Mouse (Mus musculus) forebrain, embryonic 13.5 days (tissue): ENCODE data around the gene Il1r2. TPM values are rescaled to one million over a fixed set of nuclear protein-coding genes. Genes with fewer than 3 reads are reported as not detected.

Experiments used
- ATAC-seq: fragments of 200-750 bp; cut with Nextera tagmentation; 2 replicates; pipeline ENCODE4 v1.8.0; 2017
- H3K27ac ChIP-seq: fragments of 300-500 bp; sonication (generic); 2 replicates; pipeline ENCODE4 v1.5.1; 2015; ENCODE audit warnings: inconsistent platforms, mild to moderate bottlenecking, moderate library complexity
- H3K27me3 ChIP-seq: fragments of 300-500 bp; sonication (generic); 2 replicates; pipeline ENCODE4 v1.6.1; 2015; ENCODE audit warnings: mild to moderate bottlenecking, inconsistent platforms
- H3K36me3 ChIP-seq: fragments of 300-500 bp; sonication (generic); 2 replicates; pipeline ENCODE4 v1.6.1; 2015; ENCODE audit warnings: mild to moderate bottlenecking, inconsistent platforms; ENCODE audit not compliant: poor library complexity, severe bottlenecking
- H3K4me1 ChIP-seq: fragments of 300-500 bp; sonication (generic); 2 replicates; pipeline ENCODE4 v1.6.1; 2015; ENCODE audit warnings: inconsistent platforms
- H3K4me2 ChIP-seq: fragments of 300-500 bp; sonication (generic); 2 replicates; pipeline ENCODE4 v1.6.1; 2015; ENCODE audit warnings: inconsistent platforms, mild to moderate bottlenecking, moderate library complexity
- H3K4me3 ChIP-seq: fragments of 300-500 bp; sonication (generic); 2 replicates; pipeline ENCODE4 v1.5.1; 2015; ENCODE audit warnings: mild to moderate bottlenecking, inconsistent platforms
- H3K9ac ChIP-seq: fragments of 300-500 bp; sonication (generic); 2 replicates; pipeline ENCODE4 v1.6.1; 2015; ENCODE audit warnings: mild to moderate bottlenecking, inconsistent platforms
- H3K9me3 ChIP-seq: fragments of 300-500 bp; sonication (generic); replicated peaks from 2 replicates; pipeline ENCODE4 v1.6.1; 2016; ENCODE audit warnings: inconsistent platforms
- WGBS: fragments of 180-500 bp; shearing (Covaris S2); methylation state at CpG from one replicate; pipeline ENCODE4 v1.1.7; 2015; 5-methylcytosine and 5-hydroxymethylcytosine counted together
- polyA plus RNA-seq: library from polyadenylated mRNA; unstranded; fragments of >200 nt; fragmentation: Nextera tagmentation; extraction: Ambion mirVana; gene quantifications from 2 replicates; pipeline ENCODE4 v1.2.1, GENCODE M21; 2015

Gene Il1r2
- polyA plus RNA-seq, 1 experiment from 2014 or later, result 0.21 TPM

DNA sequence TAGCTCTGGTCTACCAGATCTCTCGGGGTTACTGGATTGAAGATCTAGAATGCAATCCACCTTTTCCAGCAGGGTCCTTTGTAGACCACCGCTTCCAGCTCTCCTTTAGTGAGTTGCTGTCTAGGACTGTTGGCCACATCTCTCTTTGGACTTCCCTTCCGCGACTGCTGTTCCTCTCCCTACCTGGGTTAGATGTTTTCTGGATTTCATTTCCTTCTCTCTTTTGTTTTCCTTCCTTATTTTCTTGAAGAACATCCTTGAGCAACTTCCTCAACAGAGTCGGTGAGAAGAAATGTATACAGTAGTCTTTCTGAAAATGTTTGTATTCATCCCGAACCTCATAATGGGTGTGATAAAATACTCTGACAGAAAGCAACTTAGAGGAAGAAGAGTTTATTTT is 36.0 kb upstream of the Il1r2 start:
- 0 out of 2 replicates have a peak, but pooled peaks cover 3% of the 10 kb centered on the region for H3K4me1 ChIP-seq
- WGBS, result 96% methylated on average over 6 of the region's 6 CpGs
- no peaks in the 10 kb centered on the region for H3K36me3 ChIP-seq

DNA sequence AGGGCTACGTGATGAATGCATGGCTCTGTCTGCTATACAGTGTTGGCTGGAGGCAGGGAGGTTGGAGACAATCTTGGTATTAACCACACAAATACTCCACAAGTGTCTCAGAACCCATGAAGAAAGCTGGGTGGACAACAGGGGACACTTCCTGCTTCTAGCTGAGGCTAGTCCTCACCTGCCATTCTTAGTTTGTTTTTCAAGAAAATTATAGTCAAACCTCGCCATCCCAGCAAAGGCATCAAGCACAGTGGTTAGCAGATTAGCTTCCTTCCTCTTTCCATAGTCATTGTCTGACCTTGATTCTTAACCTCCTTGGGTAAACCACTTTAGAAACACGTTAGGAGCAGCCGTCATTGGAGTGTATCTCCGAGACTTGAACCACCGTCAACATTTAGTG is 28.2 kb upstream of the Il1r2 start:
- H3K9me3 ChIP-seq, result no peaks in the 10 kb centered on the region
- H3K4me3 ChIP-seq, result no peak overlapping the region
- WGBS, result 90% methylated on average over 6 of the region's 6 CpGs

More for the DNA sequence above, 36.0 kb upstream of the Il1r2 start:
- ATAC-seq, result no peak
- Histone ChIP-seq H3K9ac (no peak overlapping the region), H3K9me3 (no peaks in the 10 kb centered on the region), H3K4me3 (no peak overlapping the region), H3K27me3 (no peaks in the 10 kb centered on the region), H3K4me2 (no peak overlapping the region), H3K27ac (no peak overlapping the region)

DNA sequence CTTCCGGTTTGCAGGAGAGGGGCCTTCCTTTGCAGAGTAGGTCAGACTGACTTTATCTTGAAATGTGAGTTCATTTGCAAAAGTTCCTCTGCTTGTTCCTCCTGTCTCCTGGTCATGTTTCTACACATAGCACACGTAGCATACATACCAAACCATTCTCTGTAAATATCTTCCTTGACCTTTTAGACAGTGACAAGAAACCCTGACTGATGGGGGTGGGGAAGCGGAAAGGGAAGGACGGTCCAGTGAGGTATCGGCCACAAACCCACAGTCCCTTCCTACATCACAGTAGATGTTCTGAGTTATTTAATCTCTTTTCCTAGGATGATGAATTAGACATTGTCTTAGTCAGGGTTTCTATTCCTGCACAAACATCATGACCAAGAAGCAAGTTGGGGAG is 27.3 kb upstream of the Il1r2 start:
- Histone ChIP-seq H3K4me1 (no peaks in the 10 kb centered on the region), H3K4me2 (no peak overlapping the region), H3K27me3 (no peaks in the 10 kb centered on the region), H3K36me3 (no peaks in the 10 kb centered on the region), H3K4me3 (no peak overlapping the region), H3K9ac (no peak overlapping the region), H3K27ac (no peak overlapping the region), H3K9me3 (no peaks in the 10 kb centered on the region)
- WGBS, result 86% methylated on average over 5 of the region's 5 CpGs
- no peak for ATAC-seq

More for the DNA sequence above, 28.2 kb upstream of the Il1r2 start:
- Histone ChIP-seq H3K27me3 (no peaks in the 10 kb centered on the region), H3K27ac (no peak overlapping the region), H3K9ac (no peak overlapping the region), H3K4me1 (no peaks in the 10 kb centered on the region), H3K4me2 (no peak overlapping the region), H3K36me3 (no peaks in the 10 kb centered on the region)
- ATAC-seq, result no peak

- H3K36me3 ChIP-seq, result no peaks in the 10 kb centered on the region
- no peak overlapping the region for H3K9ac ChIP-seq
- no peaks in the 10 kb centered on the region for H3K27me3 ChIP-seq
- 95% methylated on average over 6 of the region's 6 CpGs for WGBS
- H3K4me3 ChIP-seq, result no peak overlapping the region
- no peaks in the 10 kb centered on the region for H3K4me1 ChIP-seq
- H3K27ac ChIP-seq, result no peak overlapping the region
- H3K9me3 ChIP-seq, result no peaks in the 10 kb centered on the region
- H3K4me2 ChIP-seq, result no peak overlapping the region
- ATAC-seq, result no peak
Observed at GRCm38 (mm10) chr1:40051157-40051556, 22.7 kb upstream of the Il1r2 start.

DNA sequence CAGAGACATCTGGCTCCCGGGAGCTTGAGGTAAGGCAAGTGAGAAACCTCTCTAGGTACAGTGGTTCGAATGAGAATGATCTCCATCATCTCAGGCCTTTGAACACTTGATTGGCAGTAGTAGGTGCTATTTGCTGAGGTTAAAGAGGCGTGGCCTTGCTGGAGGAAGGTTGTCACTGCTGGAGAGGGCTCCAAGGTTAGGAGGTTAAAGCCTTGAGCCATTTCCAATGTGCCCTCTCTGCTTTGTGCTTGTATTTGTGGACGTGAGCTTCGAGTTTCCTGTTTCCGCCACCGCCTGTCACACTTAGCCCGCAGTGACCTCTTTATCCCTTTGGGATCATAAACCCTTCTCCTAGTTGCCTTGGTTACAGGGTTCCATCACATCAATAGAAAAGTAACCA is 21.7 kb upstream of the Il1r2 start:
- Histone ChIP-seq H3K4me3 (no peak overlapping the region), H3K4me1 (no peaks in the 10 kb centered on the region), H3K9me3 (no peaks in the 10 kb centered on the region), H3K27me3 (no peaks in the 10 kb centered on the region), H3K36me3 (no peaks in the 10 kb centered on the region), H3K27ac (no peak overlapping the region), H3K4me2 (no peak overlapping the region), H3K9ac (no peak overlapping the region)
- 74% methylated on average over 8 of the region's 8 CpGs for WGBS
- ATAC-seq, result no peak

GRCm38 (mm10) chr1:40053071-40053470 is 20.8 kb upstream of the Il1r2 start:
- H3K9ac ChIP-seq, result no peak overlapping the region
- H3K27ac ChIP-seq, result no peak overlapping the region
- no peaks in the 10 kb centered on the region for H3K36me3 ChIP-seq
- no peak for ATAC-seq
- WGBS, result 88% methylated on average over 5 of the region's 5 CpGs
- no peak overlapping the region for H3K4me3 ChIP-seq
- no peak overlapping the region for H3K4me2 ChIP-seq
- H3K9me3 ChIP-seq, result no peaks in the 10 kb centered on the region
- H3K27me3 ChIP-seq, result no peaks in the 10 kb centered on the region
- no peaks in the 10 kb centered on the region for H3K4me1 ChIP-seq

GRCm38 (mm10) chr1:40055051-40055450 is 18.8 kb upstream of the Il1r2 start:
- Histone ChIP-seq H3K9me3 (no peaks in the 10 kb centered on the region), H3K4me2 (no peak overlapping the region), H3K9ac (no peak overlapping the region), H3K27ac (no peak overlapping the region), H3K36me3 (no peaks in the 10 kb centered on the region), H3K27me3 (no peaks in the 10 kb centered on the region), H3K4me3 (no peak overlapping the region), H3K4me1 (no peaks in the 10 kb centered on the region)
- ATAC-seq, result no peak
- 84% methylated on average over 7 of the region's 7 CpGs for WGBS

- Histone ChIP-seq H3K36me3 (no peaks in the 10 kb centered on the region), H3K4me3 (no peak overlapping the region)
- WGBS, result 84% methylated on average over 5 of the region's 5 CpGs
Observed at GRCm38 (mm10) chr1:40055963-40056362, 17.9 kb upstream of the Il1r2 start.

GRCm38 (mm10) chr1:40057351-40057750 is 16.5 kb upstream of the Il1r2 start:
- no peak overlapping the region for H3K4me2 ChIP-seq
- H3K9ac ChIP-seq, result no peak overlapping the region
- no peak for ATAC-seq
- H3K4me3 ChIP-seq, result no peak overlapping the region
- H3K9me3 ChIP-seq, result no peaks in the 10 kb centered on the region
- H3K27ac ChIP-seq, result no peak overlapping the region
- WGBS, result 84% methylated on average over 5 of the region's 5 CpGs
- no peaks in the 10 kb centered on the region for H3K27me3 ChIP-seq
- no peaks in the 10 kb centered on the region for H3K36me3 ChIP-seq
- H3K4me1 ChIP-seq, result no peaks in the 10 kb centered on the region

More at GRCm38 (mm10) chr1:40055963-40056362, 17.9 kb upstream of the Il1r2 start:
- no peak overlapping the region for H3K4me2 ChIP-seq
- no peak for ATAC-seq
- H3K4me1 ChIP-seq, result no peaks in the 10 kb centered on the region
- no peaks in the 10 kb centered on the region for H3K9me3 ChIP-seq
- H3K27ac ChIP-seq, result no peak overlapping the region
- H3K9ac ChIP-seq, result no peak overlapping the region
- no peaks in the 10 kb centered on the region for H3K27me3 ChIP-seq

GRCm38 (mm10) chr1:40058013-40058412 is 15.9 kb upstream of the Il1r2 start:
- Histone ChIP-seq H3K27ac (no peak overlapping the region), H3K27me3 (no peaks in the 10 kb centered on the region), H3K4me3 (no peak overlapping the region), H3K9ac (no peak overlapping the region), H3K36me3 (no peaks in the 10 kb centered on the region), H3K4me1 (no peaks in the 10 kb centered on the region; the same call in 1 of the 2 replicates), H3K9me3 (no peaks in the 10 kb centered on the region), H3K4me2 (no peak overlapping the region)
- 49% methylated on average over 11 of the region's 11 CpGs for WGBS
- no peak for ATAC-seq

- Histone ChIP-seq H3K9ac (no peak overlapping the region), H3K4me1 (no peaks in the 10 kb centered on the region; the same call in 1 of the 2 replicates), H3K4me2 (no peak overlapping the region), H3K27ac (no peak overlapping the region), H3K4me3 (no peak overlapping the region), H3K36me3 (no peaks in the 10 kb centered on the region), H3K27me3 (no peaks in the 10 kb centered on the region), H3K9me3 (no peaks in the 10 kb centered on the region)
- WGBS, result 84% methylated on average over 4 of the region's 4 CpGs
- no peak for ATAC-seq
Observed at GRCm38 (mm10) chr1:40059122-40059774, 14.6 kb upstream of the Il1r2 start.

GRCm38 (mm10) chr1:40061359-40061758 is 12.5 kb upstream of the Il1r2 start:
- H3K4me2 ChIP-seq, result no peak overlapping the region
- 85% methylated on average over 9 of the region's 9 CpGs for WGBS
- H3K4me1 ChIP-seq, result no peaks in the 10 kb centered on the region; the same call in 1 of the 2 replicates
- H3K9ac ChIP-seq, result no peak overlapping the region
- no peak overlapping the region for H3K4me3 ChIP-seq
- ATAC-seq, result no peak
- H3K9me3 ChIP-seq, result no peaks in the 10 kb centered on the region
- H3K27me3 ChIP-seq, result no peaks in the 10 kb centered on the region
- no peak overlapping the region for H3K27ac ChIP-seq
- H3K36me3 ChIP-seq, result no peaks in the 10 kb centered on the region

DNA sequence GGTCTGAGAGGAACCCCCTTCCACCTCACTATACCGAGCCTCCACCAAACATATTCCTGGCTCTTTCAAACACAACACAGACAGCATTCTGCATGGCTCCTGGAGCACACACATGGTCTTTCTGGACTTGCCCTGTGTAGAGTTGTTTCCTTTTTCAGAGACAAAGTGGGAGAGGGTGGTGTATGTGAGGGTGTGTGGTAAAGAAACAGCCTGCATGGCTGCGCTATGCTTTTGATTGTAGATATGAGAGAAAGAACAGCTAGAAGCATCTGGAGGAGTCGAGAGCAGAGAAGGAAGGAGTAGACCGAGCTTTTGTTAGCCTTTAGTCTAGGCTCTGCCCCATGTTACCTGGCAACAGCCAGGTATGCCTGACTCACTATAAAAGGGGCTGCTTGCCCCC is 10.5 kb upstream of the Il1r2 start:
- Histone ChIP-seq H3K4me3 (no peak overlapping the region), H3K9ac (no peak overlapping the region), H3K9me3 (no peaks in the 10 kb centered on the region), H3K4me2 (no peak overlapping the region), H3K27me3 (no peaks in the 10 kb centered on the region), H3K4me1 (no peaks in the 10 kb centered on the region; the same call in 1 of the 2 replicates), H3K27ac (no peak overlapping the region), H3K36me3 (no peaks in the 10 kb centered on the region)
- ATAC-seq, result no peak
- 56% methylated on average over 4 of the region's 4 CpGs for WGBS
